24 mouse cellular contexts compared by ENCODE assay signal in genomic region chr14:78447542-78447941, GRCm38 (mm10).
DNase-seq lines count a peak whose midpoint lies in the region; ATAC-seq and TF ChIP-seq lines count a peak whose summit lies in the region.
"Had no signal": no experiment of that assay in that cellular context is flagged by ENCODE, and none has a peak within 500 bp of the region (broad histone marks: within the 10 kb centered on the region; RNA-seq: fewer than 3 reads in every experiment).

No protein-coding gene starts in this region.

- no peaks in the 10 kb centered on the region for H3K4me1 ChIP-seq in embryonic facial prominence, embryonic 14.5 days (ENCODE audit: control insufficient read depth, insufficient read depth, low read length)
- no peaks in the 10 kb centered on the region for H3K4me1 ChIP-seq in embryonic facial prominence, embryonic 10.5 days
- no peaks in the 10 kb centered on the region for H3K4me1 ChIP-seq in limb, embryonic 14.5 days (ENCODE audit: control insufficient read depth, insufficient read depth, low read length)
- H3K4me1 ChIP-seq in limb, embryonic 10.5 days: no peaks in the 10 kb centered on the region
- H3K4me1 ChIP-seq: embryonic facial prominence, embryonic 12.5 days; embryonic facial prominence, embryonic 15.5 days; forebrain, embryonic 10.5 days; forebrain, embryonic 12.5 days had no signal

- TF ChIP-seq POLR2A in limb, embryonic 14.5 days (IDR thresholded peaks at IDR 0.05; ENCODE audit: borderline replicate concordance, extremely low read depth, insufficient read depth, insufficient read length): no peak

- no peak overlapping the region for H3K27ac ChIP-seq in embryonic facial prominence, embryonic 14.5 days (replicated peaks; ENCODE audit: low read depth, low read length)
- no peak overlapping the region for H3K27ac ChIP-seq in embryonic facial prominence, embryonic 10.5 days (replicated peaks)
- H3K27ac ChIP-seq in limb, embryonic 14.5 days (replicated peaks; ENCODE audit: low read depth, low read length): no peak overlapping the region
- H3K27ac ChIP-seq in limb, embryonic 10.5 days: no peak overlapping the region
- H3K27ac ChIP-seq: embryonic facial prominence, embryonic 12.5 days; embryonic facial prominence, embryonic 15.5 days; forebrain, embryonic 10.5 days; forebrain, embryonic 12.5 days had no signal

- ATAC-seq in embryonic facial prominence, embryonic 14.5 days (ENCODE audit: low read depth): no peak
- 0 out of 2 replicates have a peak, but pooled peaks have one; percentile 53 for ATAC-seq in limb, embryonic 14.5 days (ENCODE audit: low FRiP score, low read depth)
- ATAC-seq: forebrain, embryonic 14.5 days; forebrain, embryonic 16.5 days; Patski had no signal

- DNase-seq in embryonic facial prominence, embryonic 14.5 days (ENCODE audit: low spot score): peak; percentile 9
- DNase-seq in embryonic facial prominence, embryonic 10.5 days (ENCODE audit: low spot score): no peak
- no peak for DNase-seq in limb, embryonic 14.5 days (ENCODE audit: low spot score)
- DNase-seq in limb, embryonic 10.5 days (ENCODE audit: low spot score): no peak
- DNase-seq in embryo, embryonic 11 days: no peak
- DNase-seq: adrenal gland, adult 8-10 months; adrenal gland, postnatal 14 days; adrenal gland, postnatal 36 days; B cell, adult 2 months; cerebellum, adult 11-12 months; cerebellum, adult 2 months; cerebellum, adult 9-10 months; cerebellum, postnatal 10 days; cerebellum, postnatal 25 days had no signal

- no peak overlapping the region for H3K4me2 ChIP-seq in embryonic facial prominence, embryonic 14.5 days (ENCODE audit: low read depth, low read length)
- H3K4me2 ChIP-seq in limb, embryonic 14.5 days (replicated peaks; ENCODE audit: low read depth, low read length, severe bottlenecking): no peak overlapping the region
- H3K4me2 ChIP-seq: embryonic facial prominence, embryonic 12.5 days; embryonic facial prominence, embryonic 15.5 days; forebrain, embryonic 12.5 days had no signal

- no peaks in the 10 kb centered on the region for H3K27me3 ChIP-seq in embryonic facial prominence, embryonic 14.5 days (replicated peaks; ENCODE audit: control insufficient read depth, insufficient read depth, low read length)
- H3K27me3 ChIP-seq in embryonic facial prominence, embryonic 10.5 days (replicated peaks; ENCODE audit: low read depth, poor library complexity, severe bottlenecking): no peaks in the 10 kb centered on the region
- no peaks in the 10 kb centered on the region for H3K27me3 ChIP-seq in limb, embryonic 14.5 days (ENCODE audit: control insufficient read depth, insufficient read depth, low read length)
- H3K27me3 ChIP-seq in limb, embryonic 10.5 days (ENCODE audit: low read depth, poor library complexity, severe bottlenecking): no peaks in the 10 kb centered on the region
- H3K27me3 ChIP-seq: CH12.LX; embryonic facial prominence, embryonic 12.5 days; embryonic facial prominence, embryonic 15.5 days; forebrain, embryonic 12.5 days; Patski had no signal

- H3K36me3 ChIP-seq in embryonic facial prominence, embryonic 14.5 days (ENCODE audit: control insufficient read depth, insufficient read depth, low read length): no peaks in the 10 kb centered on the region
- H3K36me3 ChIP-seq in embryonic facial prominence, embryonic 10.5 days (replicated peaks): no peaks in the 10 kb centered on the region
- H3K36me3 ChIP-seq in limb, embryonic 14.5 days (ENCODE audit: control insufficient read depth, insufficient read depth, low read length): no peaks in the 10 kb centered on the region
- H3K36me3 ChIP-seq in limb, embryonic 10.5 days: no peaks in the 10 kb centered on the region
- H3K36me3 ChIP-seq: embryonic facial prominence, embryonic 12.5 days; embryonic facial prominence, embryonic 15.5 days; forebrain, embryonic 10.5 days; forebrain, embryonic 12.5 days; G1E had no signal

- WGBS in embryonic facial prominence, embryonic 14.5 days: 60% methylated on average over 3 of the region's 3 CpGs
- WGBS in embryonic facial prominence, embryonic 10.5 days: 82% methylated on average over 3 of the region's 3 CpGs
- 78% methylated on average over 3 of the region's 3 CpGs for WGBS in limb, embryonic 14.5 days
- 82% methylated on average over 3 of the region's 3 CpGs for WGBS in limb, embryonic 10.5 days

- no peak overlapping the region for H3K9ac ChIP-seq in embryonic facial prominence, embryonic 14.5 days (ENCODE audit: low read depth, low read length)
- no peak overlapping the region for H3K9ac ChIP-seq in limb, embryonic 14.5 days (ENCODE audit: low read depth, low read length, severe bottlenecking)
- H3K9ac ChIP-seq: embryonic facial prominence, embryonic 12.5 days; embryonic facial prominence, embryonic 15.5 days; forebrain, embryonic 12.5 days had no signal

- peaks cover 7% of the 10 kb centered on the region; the same call in 1 of the 2 replicates for H3K9me3 ChIP-seq in embryonic facial prominence, embryonic 14.5 days (ENCODE audit: control insufficient read depth, low read length)
- no peaks in the 10 kb centered on the region; the same call in 1 of the 2 replicates for H3K9me3 ChIP-seq in embryonic facial prominence, embryonic 10.5 days
- no peaks in the 10 kb centered on the region for H3K9me3 ChIP-seq in limb, embryonic 14.5 days (ENCODE audit: control insufficient read depth, low read length)
- no peaks in the 10 kb centered on the region for H3K9me3 ChIP-seq in limb, embryonic 10.5 days (replicated peaks)
- H3K9me3 ChIP-seq: embryonic facial prominence, embryonic 15.5 days; forebrain, embryonic 10.5 days; forebrain, embryonic 12.5 days had no signal

- H3K4me3 ChIP-seq in embryonic facial prominence, embryonic 14.5 days (ENCODE audit: low read depth, low read length): no peak overlapping the region
- H3K4me3 ChIP-seq in embryonic facial prominence, embryonic 10.5 days: no peak overlapping the region
- H3K4me3 ChIP-seq in limb, embryonic 14.5 days (replicated peaks; ENCODE audit: low read length): no peak overlapping the region
- H3K4me3 ChIP-seq in limb, embryonic 10.5 days: no peak overlapping the region
- H3K4me3 ChIP-seq: embryonic facial prominence, embryonic 12.5 days; embryonic facial prominence, embryonic 15.5 days; erythroblast, embryonic 14.5 days; forebrain, embryonic 10.5 days; forebrain, embryonic 12.5 days had no signal
